Mouse (Mus musculus): ENCODE data around the gene Slc51a.
"Not testable (repeated sequence)": the region's sequence is repeated elsewhere in the genome, so short reads cannot be mapped to it uniquely, and the experiment has no call there.

Gene Slc51a

DNA sequence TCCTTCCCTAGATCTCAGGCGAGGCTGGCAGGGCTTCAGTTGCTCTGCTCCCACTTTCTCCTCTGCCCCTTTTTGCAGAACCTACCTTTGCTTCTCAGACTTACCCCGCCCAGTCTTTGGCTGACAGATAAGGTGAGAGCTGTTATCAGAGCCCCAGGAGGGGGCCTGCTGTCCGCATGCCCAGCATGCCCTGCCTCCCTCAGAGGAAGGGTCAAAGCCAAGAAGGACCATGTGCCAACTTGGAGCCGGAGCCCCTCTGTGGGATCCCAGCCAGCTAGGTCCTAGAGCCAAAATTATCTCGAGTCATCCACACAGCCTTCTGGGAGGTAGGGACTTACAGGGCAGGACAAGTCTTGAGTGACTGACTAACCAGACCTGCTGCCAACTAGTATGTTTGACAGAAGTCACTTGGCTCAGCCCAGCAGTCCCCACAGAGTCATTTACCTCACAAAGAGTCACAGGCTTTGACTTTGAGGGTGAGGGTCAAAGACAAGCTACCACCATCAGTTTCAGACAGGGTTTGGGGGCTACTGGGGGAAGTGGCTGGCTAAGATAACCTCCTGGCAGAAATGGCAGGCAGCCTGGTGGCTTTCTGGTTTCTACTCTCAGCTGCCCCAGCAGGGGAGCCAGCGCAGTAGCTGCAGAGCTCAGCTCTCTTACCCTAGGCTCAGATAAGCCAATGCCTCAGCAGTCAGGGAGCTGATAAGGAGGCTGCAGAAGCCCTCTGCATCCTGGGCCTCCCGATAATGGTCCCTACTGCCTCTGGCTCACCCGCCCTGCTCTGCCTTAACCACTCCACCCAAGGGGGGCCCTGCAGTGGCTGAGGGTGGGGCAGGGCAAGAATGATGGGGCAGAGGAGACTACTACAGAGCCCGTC lies 21.6 kb upstream of the Slc51a start:
- DNase-seq (ENCODE audit: low spot score), result no peak

DNA sequence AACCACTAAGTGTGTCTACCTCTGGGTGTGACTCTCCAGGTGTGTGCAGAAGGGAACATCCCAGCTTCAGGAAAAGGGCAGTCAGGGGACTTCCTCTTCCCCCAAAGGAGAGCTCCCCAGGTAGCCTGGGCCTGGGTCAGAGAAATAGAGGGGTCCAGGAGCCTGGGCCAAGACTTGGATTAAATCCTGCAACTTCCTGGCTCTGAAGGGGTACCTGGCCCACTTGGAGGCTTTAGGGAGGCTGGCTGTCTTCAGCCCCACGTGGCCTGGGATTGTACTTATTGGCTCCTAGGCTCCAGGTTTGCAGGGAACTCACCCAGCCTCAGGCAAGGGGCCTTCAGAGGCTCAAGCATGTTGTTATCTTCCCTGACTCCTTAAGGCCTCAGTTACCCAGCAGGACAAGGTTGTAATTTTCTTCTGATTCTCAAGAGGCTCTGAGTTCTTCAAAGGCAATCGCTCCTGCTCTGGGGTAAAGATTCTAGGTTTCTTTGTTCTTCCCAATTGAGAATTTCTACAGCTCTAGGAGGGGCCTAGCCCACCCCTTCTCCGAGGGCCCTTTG lies 20.9 kb upstream of the Slc51a start:
- no peak for DNase-seq (ENCODE audit: low spot score)

DNA sequence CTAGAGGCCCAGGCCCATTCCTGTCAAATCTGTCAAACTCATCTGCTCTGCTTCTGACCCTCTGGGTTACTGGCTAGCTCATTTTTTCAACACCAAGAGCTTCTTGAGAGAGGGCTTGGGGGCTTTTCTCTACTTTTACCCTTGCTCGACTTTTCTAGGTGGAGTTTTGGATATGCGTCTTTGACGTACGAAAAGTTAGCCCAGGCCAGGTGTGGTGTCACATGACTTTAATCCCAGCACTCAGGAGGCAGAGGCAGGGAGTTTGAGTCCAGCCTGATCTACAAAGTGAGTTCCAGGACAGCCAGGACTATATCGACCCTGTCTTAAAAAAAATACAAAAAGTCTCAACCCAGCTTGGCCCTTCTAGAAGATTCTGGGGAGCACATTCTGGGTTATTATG lies 20.4 kb upstream of the Slc51a start:
- no peak for DNase-seq (ENCODE audit: low spot score)

DNA sequence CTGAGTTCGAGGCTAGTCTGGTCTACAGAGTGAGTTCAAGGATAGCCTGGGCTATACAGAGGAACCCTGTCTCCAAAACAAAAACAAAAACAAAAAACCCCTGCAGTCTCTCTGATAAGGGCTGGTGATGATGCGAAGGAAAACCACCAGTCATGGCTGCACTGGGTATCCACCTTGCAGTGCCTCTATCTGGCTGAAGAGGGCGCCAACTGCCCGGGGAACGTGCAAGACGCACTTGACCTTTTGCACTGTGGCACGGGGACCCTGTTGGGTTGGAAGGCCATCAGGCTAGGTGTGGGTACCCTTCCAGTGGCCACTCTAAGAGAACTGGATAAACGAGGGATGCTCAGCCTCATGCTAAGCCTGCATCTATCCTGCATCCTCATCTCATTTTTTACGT lies 19.7 kb upstream of the Slc51a start:
- no peak for DNase-seq (ENCODE audit: low spot score)

DNA sequence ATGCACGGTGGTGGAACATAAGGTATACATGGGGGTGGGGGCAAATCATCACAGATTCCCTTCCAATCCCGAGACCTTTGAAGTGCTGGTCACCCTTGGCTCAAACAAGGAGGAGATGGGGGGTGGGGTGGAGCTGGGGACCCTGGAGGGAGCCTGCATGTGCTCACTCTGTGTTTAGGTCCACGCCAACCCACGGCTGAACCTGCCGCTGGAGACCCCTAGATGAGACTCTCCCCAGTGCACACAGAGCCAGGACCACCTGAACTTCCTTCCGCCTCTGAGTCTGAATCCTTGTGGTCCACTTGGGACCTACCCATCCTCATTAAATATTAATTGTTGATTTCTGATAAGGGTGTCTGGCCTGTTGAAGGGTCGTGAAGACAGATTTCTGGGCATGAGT lies 19.2 kb upstream of the Slc51a start:
- DNase-seq (ENCODE audit: low spot score), result no peak

DNA sequence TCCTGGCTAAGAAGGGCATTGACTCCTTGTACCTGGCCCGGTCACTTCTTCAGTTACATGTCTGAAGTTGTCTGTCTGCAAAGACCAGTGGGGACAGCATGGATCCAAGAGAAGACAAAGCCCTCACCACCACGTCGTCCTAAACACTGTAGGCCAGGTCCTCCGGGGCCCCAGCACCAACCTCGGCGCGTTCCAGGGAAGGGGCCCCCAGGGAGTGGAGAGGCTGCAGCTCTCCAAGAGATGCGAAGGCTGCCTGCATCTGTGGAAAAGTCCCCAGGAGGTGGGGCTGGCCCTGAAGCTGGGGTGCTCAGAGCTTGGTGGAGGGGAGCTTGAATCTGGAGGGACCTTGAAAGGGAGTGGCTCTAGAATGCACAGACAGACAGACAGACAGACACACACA lies 18.6 kb upstream of the Slc51a start:
- DNase-seq (ENCODE audit: low spot score), result no peak

DNA sequence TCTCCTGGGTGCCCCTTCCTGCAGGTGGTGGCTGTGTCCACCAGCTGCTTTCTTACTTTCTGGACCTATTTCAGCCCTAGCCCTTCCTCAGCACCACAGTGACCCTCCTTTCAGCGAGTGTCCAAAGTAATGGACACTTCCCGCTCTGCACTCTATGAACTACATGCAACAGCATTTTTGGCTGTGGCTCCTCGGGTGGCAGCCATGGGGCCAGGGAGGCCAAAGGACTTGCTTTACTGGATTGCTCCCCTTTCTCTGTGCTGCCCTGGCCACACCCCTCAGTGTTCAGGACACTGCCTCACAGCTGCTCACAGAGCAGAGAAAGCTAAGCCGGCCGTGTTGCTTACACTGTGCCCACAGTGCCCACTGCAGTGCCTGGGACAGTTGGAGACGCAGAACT lies 16.0 kb upstream of the Slc51a start:
- DNase-seq (ENCODE audit: low spot score), result no peak

DNA sequence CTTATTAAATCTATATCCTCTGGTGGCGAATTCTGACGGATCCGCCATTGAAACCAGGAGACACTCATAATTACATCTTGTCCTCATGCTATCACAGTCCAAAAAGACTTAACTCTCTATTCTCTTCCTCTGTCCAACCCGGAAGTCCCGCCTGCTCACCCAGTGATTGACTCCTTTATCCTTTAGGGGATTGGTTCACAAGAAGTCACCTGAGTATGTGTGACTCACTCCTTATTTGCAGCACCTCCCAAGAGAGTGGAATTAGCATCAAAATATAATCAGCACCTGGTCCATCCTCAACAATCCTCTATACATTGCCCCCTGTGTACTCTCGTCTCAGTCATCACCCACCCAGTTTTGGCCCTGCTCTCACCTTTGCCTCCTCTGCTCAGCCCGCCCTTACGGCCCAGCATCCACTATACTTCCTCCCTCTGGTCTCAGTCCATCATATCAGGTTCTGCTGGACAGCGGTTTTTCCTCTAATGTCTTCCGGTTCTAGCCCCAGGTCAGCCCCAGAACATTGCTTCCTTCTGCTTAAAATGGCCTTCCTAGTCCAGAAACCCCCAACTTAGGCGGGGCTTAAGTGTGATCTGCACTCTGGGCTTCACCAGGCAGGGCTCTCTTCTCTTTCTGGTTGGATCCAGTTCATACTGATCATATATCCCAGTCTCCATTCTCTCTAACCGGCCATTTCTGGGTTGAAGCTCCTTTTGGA lies 15.1 kb upstream of the Slc51a start:
- DNase-seq (ENCODE audit: low spot score), result no peak

DNA sequence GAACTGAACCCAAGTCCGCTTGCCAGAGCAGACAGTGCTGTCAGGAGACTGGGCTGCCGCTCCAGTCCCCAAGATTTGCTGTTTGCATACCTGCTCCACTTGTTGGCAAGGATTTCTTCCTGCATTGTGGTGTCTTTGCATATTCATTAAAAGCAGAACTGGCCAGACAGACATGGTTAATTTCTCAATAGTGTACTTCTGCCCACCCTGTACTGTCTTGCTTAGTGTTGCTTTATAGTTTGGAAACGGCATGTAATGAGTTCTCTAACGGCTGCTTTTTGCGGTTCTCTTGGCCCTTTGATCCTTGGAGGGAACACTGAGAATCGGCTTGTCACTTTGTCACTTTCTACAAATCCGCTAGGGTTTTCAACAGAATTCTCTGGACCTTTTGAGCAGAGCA lies 13.8 kb upstream of the Slc51a start:
- DNase-seq (ENCODE audit: low spot score), result no peak

DNA sequence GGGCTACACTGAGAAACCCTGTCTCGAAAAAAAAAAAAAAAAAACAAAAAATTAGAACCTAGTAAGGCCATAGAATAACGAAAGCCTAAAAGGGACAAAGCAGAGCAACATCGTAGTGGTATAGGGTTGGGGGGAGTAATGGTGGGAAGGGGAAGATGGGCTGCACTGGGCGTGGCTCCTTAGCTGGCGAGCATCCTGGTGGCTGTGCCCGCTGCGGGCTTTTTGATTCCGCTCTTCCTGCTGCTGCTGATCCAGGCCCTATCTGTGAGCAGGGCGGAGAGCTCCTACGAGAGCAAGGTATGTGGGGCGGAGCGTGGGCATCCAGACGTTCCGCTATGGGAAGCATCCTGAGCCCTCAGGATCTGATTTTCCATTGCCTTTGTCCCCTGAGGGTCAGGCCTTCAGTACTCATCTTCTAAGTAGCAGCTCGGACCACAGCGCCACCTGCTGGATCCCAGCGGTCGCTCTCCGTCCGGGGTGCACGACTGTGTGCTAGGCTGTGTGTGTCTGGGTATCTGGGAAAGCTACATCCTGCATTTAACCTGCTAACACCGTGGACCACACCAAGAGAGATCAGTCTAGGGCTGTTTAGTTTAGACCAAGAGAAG lies 11.9 kb upstream of the Slc51a start:
- DNase-seq (ENCODE audit: low spot score), result peak; percentile 49

DNA sequence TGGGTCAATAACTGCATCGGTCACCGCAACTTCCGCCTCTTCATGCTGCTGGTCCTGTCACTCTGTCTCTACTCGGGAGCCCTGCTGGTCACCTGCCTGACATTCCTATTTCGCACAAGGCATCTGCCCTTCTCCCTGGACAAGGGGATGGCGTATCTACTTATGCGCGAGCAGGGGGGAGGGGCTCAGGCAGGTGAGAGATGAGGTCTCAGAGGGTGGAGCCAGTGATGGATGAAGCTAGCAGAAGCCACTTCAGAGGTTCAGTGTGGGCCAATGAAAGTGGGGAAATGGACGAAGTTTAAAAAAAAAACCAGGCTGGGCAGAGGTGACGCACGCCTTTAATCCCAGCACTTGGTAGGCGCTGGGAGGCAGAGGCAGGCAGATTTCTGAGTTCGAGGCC lies 11.3 kb upstream of the Slc51a start:
- DNase-seq (ENCODE audit: low spot score), result no peak

DNA sequence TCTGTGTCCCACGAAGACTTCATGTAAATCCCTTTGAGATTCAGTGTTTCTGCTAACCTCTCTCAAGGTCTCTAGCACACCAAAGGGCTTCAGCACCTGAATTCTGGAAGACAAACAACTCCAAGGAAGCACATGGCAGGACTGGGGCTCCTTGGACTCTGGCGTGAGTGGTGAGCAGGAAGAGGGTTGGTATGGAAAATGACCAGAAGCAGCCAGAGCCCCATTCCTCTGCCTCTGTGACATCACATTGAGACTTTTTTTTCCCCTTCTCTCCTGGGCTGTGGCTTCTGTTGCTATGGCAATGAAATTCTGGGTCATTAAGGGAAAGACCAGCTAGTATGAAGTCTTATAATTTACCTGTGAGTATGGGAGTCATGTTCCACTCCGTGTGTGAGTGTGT lies 8.3 kb upstream of the Slc51a start, which contains the start of gene Zdhhc19:
Gene Zdhhc19 (plus strand): TSS at position 301 of the 400 bp plus-strand sequence.
- DNase-seq (ENCODE audit: low spot score), result no peak

DNA sequence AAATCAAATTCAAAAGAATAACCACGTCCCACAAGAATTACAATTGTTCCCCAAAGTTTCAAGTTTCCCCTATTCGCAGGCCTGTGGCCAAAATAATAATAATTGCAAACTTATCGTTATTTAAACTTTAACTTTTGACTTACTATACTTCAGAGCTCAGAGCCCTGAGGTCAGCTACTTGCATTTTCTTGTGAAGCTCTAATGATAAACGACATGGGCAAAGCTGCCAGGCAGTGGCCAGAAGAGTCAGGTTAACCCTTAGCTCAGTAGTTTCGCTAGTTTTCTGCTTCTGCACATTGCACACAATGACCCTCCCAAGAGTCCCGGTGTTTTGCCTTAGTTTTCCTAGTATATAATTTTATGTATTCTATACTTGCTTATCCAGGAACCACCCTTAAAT lies 6.7 kb upstream of the Slc51a start:
- not testable (repeated sequence) for DNase-seq (ENCODE audit: low spot score)

DNA sequence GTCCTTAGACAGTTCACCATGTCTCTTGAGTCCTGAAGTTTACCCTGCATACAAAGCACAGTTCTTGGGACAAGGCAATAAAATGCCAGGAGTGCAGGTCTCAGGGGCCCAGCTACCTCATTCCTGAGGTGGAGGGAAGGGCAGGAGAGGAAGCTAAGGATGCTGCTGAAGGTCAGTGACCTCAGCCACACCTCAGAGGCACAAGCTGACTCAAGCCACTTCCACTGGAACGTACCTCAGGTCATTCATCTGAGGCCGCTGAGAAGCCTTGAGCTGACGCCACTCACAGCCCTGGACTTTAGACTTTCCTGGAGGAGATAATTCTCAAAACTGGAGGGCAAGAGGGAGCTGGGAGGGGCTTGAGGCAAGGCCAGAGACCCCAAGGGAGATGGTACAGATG lies 1.3 kb upstream of the Slc51a start:
- DNase-seq (ENCODE audit: low spot score), result no peak

DNA sequence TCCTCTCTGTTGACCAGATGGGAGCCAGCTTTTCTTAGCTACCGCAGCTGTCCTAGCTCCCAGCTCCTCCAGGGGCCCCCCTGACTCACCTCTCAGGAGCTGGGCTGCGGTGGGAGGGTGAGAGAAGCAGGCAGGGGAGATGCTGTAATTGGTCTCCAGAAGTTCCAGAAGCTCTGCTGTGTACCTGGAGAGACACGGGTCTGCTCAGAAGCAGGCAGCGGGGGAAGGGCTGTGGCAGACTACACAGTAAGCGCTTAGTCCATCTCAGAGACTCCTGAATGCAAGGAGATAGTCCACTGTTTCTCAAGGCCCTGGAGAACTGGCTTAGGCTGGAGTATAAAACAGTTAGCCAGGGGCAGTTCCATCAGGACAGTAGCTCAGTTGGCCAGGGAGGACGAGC lies 1.6 kb downstream of the Slc51a start:
- DNase-seq (ENCODE audit: low spot score), result no peak

DNA sequence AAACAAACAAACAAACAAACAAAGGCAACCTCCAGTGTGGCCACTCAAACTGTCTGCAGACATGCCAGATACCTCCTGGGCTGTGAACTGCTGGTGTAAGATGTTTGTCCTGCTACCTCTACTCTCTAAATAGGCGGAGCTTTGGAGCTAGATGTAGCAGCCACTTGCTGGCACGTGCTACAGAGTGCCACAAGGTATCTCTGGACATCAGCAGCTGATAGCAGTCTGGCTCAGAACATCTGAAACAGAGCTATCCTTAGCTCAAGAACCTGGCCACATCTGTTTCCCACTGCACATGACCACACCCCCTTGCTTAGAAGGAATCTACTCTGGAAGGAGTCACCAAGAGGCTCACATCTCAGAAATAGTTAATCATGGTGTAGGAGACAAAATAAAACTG lies 2.5 kb downstream of the Slc51a start:
- no peak for DNase-seq (ENCODE audit: low spot score)

DNA sequence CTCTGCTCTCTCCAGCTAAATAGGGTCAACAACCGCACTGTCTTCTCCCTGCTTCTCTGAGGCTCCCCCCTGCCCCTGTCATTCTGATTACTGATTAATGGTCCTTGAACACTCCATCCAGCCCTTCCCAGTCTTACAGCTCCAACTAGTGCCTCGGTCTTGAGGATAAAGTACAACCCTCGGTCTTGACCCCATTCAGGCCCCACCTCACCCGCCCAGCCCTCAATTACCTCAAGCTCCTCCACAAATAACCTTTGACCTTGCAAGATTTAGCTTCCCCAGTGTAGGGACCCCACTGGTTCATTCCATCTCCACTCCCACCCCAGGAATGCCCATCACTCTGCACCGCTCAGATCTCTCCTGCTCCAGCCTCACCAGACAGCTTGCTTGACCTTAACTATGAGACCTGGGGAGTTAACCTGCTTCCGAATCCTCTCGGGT lies 3.2 kb downstream of the Slc51a start:
- no peak for DNase-seq (ENCODE audit: low spot score)

DNA sequence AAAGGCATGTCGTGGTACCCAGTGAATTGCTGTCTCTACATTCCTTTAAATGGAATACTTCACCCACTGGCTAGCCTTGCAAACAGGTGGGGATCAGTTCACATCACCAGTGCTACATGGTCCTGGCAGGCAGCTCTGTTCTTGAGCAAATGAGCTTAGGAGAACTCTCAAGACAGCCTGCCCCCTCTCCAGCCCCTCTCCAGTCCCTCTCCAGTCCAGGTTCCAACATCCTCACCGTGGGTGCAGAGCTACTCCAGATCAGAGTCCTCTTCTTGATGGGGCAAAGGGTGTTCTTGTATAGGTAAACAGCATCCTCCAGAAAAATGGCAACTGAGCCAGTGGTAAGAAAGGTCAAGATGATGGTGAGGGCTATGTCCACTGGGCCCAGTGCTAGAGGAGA lies 8.3 kb downstream of the Slc51a start:
- no peak for DNase-seq (ENCODE audit: low spot score)

DNA sequence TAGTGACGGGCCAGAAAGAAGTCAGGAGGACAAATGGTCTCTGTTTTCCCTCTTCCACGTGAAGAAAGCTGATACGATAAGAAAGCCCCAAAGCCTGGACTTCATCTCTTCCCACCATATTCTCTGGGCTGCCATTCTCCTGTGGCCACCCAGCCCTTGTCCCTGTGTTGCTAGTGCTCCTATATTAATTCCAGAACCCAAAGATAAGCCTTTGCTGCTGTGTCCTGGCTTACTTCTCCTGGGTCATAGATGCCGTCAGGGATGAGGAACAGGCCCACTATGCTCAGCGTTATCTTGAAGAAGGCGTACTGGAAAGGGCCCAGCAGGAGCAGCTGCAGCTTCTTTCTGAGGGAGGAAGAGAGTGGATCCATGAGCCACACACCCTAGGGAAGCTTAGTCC lies 10.4 kb downstream of the Slc51a start:
- DNase-seq (ENCODE audit: low spot score), result no peak

DNA sequence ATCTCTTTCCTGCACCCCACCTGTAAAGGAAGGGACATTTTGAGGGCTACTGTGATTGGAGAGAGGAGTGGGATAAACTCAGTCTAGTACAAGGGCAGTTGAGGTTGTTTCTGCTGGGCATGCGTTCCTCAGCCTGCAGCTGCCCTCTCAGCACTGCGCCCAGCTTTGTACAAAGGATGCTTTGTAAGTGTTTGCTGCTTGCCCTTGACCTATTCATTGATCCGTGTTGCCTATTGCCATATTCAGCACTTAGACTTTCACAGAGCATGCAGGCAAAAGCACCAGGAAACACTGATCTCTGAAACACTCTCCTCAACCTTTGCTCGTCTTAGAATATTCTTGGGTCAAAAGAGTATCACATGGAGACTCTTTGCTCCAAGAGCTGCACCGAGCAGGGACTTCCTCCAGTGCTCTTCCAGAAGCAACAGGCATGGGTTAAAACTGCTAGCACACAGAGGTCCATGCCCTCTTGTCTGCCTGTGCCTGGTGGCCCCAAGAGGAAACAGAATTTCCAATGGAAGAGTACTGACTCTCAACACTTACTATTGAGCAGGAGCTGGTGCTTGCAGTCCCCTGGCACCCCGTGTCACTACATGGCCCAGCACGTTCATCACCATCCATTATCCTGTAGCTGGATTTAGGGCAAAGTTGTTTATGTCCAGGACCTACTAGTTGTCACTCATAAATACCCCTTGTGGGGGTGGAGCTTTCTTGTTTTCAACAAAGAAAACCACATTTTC lies 15.2 kb downstream of the Slc51a start:
- DNase-seq (ENCODE audit: low spot score), result no peak

DNA sequence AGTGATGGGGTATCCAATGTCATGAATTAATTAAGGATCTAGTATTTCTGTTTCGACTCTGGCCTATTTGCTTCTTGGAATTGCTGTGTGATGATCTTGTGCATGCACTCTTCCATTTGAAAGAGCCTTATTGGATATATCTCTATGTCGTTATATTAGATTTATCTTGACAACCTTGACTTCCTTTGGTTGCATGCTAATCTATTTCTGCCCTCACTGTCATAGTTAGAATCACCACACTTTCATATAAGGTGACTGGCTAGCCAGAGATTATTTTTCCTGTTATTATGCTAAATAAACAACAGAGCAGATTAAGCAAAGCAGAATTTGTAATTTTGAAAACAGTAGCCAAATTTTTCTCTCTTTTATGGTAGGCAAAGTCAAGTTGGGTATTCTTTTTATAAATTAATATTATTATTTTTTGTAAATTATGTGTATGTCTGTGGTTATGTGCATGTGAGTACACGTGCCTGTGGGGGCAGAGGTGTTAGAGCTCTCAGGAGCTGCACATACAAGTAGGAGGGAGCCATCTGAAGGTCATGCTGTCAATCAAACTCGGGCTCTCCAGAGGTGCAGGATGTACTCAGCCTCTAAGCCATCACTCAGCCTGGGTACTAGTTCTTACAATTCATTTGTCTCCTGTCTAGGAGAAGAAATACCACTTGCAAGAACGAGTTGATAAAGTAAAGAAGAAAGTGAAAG lies 18.1 kb downstream of the Slc51a start:
- no peak for DNase-seq (ENCODE audit: low spot score)
